Mouse (Mus musculus) right cerebral cortex, postnatal 14 days (tissue): ENCODE data around the gene Rnf157.

ENCODE experiments used
- DNase-seq: peaks from one replicate; pipeline ENCODE4 v3.0.0; 2022

The Rnf157 gene

GRCm38 (mm10) chr11:116412904-116413630 is at the start of gene Rnf157:
Gene Rnf157, minus strand, starts transcription at chr11:116413032.
- peak; percentile 91 for DNase-seq

DNA sequence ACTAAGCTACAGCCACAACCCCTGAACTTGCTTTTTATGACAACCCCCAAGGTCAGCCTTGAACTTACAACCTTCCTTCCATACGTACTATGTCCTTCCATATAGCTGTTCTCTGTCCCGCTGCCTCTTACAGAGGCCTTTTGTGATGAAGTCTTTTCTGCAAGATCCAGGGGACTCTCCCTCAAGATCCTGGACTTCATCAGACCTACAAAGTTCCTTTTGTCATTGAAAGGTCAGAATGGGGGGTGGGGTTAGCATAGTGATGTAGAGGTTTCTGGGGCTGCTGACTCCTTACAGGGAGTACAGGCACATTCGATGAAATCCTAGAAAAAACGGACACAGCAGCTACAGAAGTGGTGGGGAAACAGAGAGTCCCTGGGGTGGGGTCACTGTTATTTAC is 47.0 kb upstream of the Rnf157 start:
- no peak for DNase-seq

DNA sequence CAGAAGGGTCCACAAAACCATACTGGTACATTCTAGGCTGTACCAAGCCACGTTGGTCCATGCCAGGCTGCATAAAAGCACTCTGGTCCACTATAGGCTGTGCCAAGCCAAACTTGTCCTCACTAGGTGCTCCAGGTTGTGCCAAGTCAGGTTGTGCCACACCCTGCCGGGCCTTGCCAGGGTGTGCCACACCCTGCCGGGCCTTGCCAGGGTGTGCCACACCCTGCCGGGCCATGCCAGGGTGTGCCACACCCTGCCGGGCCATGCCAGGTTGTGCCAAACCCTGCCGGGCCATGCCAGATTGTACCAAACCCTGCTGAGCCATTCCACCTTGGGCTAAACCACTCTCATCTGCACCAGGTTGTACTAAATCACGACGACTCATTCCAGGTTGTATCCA is 43.4 kb upstream of the Rnf157 start:
- no peak for DNase-seq

DNA sequence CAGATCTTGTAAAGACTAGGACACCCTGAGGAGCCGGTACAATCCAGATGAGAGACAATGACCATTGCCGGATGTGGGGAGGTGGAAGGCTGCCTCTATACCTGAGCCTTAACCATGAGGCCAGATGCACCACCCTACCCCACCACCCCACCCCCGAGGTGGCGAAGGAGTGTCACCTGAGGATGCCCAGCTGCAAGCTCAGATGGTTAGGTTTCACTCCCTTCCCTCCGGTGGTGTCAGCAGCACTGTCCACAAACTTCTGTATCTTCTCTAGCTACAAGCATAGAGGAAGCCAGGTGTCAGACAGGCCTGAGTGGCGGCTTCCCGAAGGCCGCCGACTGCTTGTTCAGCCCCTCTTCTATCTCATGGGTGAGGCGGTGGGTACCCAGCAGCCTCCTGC is 41.1 kb upstream of the Rnf157 start:
- no peak for DNase-seq

- no peak for DNase-seq
Measured at GRCm38 (mm10) chr11:116449341-116449740, 36.5 kb upstream of the Rnf157 start.

GRCm38 (mm10) chr11:116447822-116448221 is 35.0 kb upstream of the Rnf157 start:
- DNase-seq = no peak

DNA sequence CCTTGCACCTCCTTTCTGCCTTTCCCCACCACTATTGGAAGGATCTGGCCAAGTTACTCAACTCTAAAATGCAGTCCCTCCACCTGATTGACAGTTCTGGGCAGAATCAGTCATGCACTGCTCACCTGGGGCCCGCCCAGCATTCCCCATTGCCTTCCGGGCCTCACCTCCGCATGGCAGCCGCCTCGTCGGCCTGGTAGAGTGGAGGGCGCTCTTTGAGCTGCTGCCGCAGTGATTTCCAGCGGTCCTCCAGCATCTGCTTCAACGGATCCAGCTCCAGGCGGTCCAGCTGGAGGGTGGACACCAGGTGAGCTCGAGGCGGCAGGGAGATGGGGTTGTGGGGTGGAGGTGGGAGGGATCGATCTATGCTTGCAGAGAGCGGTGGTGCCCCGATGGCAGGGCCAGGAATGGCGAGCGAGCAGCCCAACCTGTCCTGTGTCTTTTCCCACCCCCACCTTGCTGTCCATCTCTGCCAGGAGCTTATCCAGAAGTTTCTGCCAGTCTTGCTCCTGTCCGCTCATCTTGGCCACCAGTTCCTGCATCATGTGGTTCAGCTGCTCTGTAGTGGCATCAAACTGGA is 33.6 kb upstream of the Rnf157 start:
- DNase-seq = no peak

- peak; percentile 94 for DNase-seq
Measured at GRCm38 (mm10) chr11:116445596-116446307, 32.9 kb upstream of the Rnf157 start.

DNA sequence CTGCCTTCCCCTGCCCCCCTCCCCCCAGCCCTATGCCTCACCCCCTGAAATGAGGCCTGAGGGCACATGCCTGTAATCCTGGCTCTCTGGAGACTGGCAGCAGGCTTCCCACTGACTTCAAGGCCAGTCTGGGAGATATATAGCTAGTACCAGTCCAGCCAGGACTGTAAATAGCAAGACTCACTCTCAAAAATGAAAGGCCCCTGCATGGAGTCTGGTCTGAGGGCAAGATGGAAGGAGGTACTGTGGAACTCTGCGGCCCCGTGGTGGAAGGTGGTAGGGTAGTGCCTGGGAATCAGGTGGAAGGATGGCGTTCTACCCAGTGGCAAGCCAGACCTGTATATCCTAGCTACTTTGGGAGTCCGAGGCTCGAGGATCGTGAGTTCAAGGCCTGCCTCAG is 31.1 kb upstream of the Rnf157 start:
- DNase-seq = no peak

GRCm38 (mm10) chr11:116443311-116443710 is 30.5 kb upstream of the Rnf157 start:
- DNase-seq = no peak

DNA sequence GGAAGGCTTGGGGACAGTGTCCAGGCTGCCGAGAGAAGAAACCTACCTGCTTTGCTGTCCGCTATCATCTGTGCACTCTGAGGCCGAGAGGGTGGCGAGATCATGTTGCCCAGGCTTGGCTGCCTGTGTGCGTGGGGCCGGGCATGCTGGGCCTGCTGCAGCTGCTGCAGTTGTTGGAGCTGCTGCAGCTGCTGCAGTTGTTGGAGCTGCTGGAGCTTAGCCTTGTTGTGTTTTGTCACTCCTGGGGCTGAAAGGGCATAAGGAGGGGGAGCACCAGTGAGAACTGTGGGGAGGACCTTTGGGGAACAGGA is 30.0 kb upstream of the Rnf157 start:
- DNase-seq = no peak

DNA sequence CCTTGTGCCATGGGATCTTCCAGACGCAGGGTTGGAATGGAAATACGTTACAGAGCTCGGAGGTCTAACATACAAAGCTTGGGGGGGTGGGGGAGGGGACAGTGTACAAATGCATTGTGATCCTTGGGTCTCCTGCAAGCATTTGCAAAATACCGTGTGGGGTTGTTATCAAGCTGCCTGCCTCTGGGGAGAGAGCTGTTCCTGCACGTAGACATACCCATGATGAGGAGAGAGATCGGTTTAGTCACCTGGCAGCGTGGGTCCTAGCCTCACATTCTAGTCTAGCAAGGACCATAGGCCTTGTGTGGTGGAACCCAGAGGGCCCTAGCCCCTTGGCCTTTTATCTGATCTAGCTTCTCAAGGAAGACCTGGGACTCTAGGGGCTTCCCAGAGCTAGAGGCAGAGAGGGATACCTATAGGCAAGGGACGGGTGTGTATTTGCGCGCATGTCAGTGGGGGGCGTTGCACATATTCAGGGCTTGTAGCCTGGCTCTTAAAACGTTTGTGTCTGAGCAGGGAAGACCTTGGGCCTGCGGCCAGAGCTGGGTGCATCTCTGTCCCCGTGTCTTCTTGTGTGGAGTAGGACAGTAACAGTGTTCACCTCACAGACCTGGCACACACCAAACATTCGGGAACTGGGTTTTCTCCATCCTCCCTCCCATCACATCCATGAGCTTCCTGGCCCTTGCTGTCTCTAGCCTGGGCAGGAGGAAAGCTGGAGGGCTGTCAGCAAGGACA is 29.5 kb upstream of the Rnf157 start:
- no peak for DNase-seq

- DNase-seq = no peak
Measured at GRCm38 (mm10) chr11:116440408-116441068, 27.7 kb upstream of the Rnf157 start.

DNA sequence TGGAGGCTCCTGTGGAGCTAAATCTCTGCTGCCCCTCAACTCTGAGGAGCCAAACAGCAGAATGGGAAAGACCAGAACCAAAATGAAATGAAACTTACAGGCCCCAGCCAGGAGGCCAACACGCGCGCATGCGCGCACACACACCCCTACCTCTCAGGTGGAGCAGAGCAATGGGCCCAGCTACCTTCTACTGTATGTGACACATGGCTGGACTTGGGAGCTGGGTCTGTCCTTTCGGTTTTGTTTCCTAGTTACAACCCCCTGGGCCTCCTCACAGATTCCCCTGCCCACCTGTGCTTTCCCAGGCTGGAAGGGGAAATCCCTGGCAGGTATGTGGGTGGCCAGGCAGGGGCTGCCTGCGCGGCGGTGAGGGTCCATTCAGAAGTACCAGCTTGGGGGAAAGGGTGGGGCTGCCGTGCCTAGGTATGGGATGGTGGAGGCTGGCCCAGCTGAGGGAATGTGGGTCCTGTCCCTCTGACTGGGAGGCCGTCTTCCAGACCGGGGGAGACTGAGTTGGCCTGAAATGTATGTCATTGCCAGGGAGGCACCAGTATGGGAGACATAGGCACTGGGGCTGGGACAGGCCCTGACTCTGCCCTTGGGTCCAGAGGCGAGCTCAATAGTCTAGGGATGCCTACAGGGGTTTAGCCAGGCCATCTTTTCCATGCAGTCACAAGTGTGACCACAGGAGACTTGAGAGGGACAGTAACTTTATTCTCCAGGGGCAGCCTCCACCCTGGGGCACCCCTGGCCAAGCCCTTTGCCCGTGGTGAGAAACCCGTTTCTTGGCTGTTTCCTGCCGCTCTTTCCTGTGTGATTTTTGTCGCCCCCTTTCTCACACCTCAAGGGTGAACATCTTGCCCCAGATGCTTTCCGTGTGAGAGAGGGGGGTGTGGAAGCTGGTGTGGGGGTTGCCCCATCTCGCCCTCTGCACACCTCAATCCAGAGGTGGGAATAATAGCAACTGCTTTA is 26.7 kb upstream of the Rnf157 start:
- no peak for DNase-seq

GRCm38 (mm10) chr11:116437541-116437940 is 24.7 kb upstream of the Rnf157 start:
- no peak for DNase-seq

DNA sequence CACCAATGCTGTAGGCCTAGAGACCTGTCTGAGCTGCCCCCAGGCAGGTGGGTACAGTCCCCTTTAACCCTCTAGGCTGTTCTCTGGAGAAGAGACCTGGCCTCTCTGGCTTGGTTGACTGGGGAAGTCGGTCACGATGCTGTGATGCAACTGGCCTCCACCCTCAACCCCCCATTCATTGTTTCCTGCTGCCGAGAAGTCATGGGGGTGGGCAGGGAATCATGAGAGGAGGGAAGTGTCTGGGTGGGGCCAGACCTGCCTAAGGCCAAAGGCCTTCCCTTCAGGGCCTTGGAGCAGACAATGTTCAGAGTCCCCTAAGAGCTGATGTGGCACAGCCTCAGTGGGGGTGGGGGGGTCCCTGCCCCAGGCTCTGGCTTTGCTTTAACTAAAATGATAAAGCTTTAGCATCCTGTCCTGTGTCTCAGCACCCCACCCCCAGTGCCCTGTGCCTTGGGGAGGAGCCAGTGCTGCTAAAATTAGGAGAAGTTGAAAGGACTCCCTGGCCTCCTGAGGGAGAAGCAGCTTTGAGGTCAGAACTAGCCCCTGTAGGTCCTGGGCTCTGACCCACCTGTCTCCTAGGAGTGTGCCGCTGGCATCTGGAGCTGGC is 24.0 kb upstream of the Rnf157 start:
- no peak for DNase-seq

DNA sequence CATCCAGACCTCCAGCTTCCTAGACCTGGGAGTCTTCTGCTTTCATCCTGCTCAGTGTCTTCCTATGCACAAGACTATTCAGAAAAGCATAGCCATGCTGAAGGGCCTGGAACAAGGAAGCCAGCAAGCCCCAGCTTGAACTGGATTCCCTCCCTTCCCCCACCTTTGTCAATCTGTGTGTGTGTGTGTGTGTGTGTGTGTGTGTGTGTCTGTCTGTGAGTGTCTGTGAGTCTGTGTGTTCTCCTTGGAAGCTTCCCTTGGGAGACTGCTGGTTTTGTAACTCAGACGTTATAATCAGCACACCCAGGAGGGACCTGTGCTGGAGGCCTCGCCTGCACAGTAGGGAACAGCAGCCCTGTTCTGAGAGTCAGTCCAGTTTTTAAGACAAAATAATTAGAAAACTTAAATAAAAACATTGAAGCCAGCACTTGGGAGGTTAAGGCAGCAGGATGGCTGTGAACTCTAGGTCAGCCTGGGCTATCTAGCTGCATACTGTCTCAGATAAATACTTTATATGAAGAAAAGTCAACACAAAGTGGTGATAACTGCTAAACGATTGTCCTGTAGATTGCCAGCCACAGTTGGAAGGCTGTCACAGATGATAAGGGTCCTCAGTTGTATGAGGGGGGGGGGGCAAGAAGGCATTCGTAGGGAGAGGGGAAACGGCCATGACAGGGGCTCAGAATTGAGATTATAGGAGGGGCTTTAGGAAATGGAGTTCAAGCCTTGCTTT is 23.3 kb upstream of the Rnf157 start:
- no peak for DNase-seq

DNA sequence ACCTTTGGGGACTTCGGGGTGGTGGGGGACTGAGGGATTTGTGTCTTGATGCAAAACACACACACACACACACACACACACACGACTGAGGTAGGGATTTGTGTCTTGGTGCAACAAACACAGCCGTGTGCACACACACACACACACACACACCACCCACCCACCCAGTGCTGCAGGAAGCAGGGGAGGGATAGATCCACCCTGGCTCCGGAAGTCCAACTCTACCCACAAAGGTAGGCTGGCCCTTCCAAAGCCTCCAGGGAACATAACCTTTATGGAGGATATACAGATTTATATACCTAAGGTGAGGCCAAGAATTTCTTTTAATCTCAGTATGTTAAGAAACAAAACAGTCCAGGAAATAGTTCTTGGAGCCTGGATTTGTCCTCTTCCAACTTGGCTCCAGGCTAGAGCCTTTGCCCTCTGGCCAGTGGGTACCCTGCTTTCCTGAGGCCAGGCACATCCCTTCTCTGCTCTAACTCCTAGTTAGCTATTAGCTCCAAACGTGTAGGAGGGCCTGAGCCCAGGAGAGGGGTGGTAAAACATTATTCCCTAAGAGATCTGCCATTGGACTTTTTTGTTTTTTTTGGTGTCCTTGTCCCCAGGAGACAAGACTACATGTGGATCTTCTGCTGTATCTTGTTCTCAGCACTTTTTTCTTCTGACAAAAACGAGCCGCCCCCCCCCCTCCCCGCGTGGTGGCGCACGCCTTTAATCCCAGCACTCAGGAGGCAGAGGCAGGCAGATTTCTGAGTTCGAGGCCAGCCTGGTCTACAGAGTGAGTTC is 22.3 kb upstream of the Rnf157 start:
- DNase-seq = no peak

- DNase-seq = peak; percentile 61
Measured at GRCm38 (mm10) chr11:116434287-116434966, 21.6 kb upstream of the Rnf157 start.
